Mouse (Mus musculus) v-Abl transformed pro-B cells (cell line): ENCODE results near the gene Daxx.
"Not testable (repeated sequence)": the region's sequence is repeated elsewhere in the genome, so short reads cannot be mapped to it uniquely, and the experiment has no call there.

Experiments used
- in situ Hi-C, 2 experiments: fragments of 400-800 bp; cut with MboI; formaldehyde crosslinking; loops; one replicate each; pipeline ENCODE4 v1.15.1; 2025; ENCODE audit not compliant: unreplicated experiment in 2 of 2

Daxx gene

GRCm38 (mm10) chr17:33935422-33936055 lies 26.3 kb downstream of the Daxx start:
- in situ Hi-C loops: no loop called here

GRCm38 (mm10) chr17:33936993-33937392 lies 27.8 kb downstream of the Daxx start:
- in situ Hi-C loops: no loop called here

GRCm38 (mm10) chr17:33938783-33939182 lies 29.6 kb downstream of the Daxx start:
- in situ Hi-C loops: no loop called here

GRCm38 (mm10) chr17:33940206-33940805 lies 31.1 kb downstream of the Daxx start, which contains the start of the genes Pfdn6 and Wdr46:
Gene Pfdn6 (minus strand): TSS chr17:33940343.
Gene Wdr46 (plus strand): TSS chr17:33940660.
- in situ Hi-C loops: no loop called here

- in situ Hi-C loops: no loop called here
Measured at GRCm38 (mm10) chr17:33940981-33941380, 31.8 kb downstream of the Daxx start.

GRCm38 (mm10) chr17:33941381-33941780 lies 32.2 kb downstream of the Daxx start:
- in situ Hi-C loops: no loop called here

GRCm38 (mm10) chr17:33943454-33943853 lies 34.2 kb downstream of the Daxx start:
- in situ Hi-C loops: no loop called here

GRCm38 (mm10) chr17:33947430-33948089 lies 38.3 kb downstream of the Daxx start:
- in situ Hi-C loops: no loop called here

GRCm38 (mm10) chr17:33948090-33948904 lies 39.1 kb downstream of the Daxx start:
- in situ Hi-C loops: no loop called here

GRCm38 (mm10) chr17:33948905-33949537 lies 39.8 kb downstream of the Daxx start:
- in situ Hi-C loops: no loop called here

GRCm38 (mm10) chr17:33950131-33950625 lies 41.0 kb downstream of the Daxx start:
- in situ Hi-C loops: no loop called here

- in situ Hi-C loops: no loop called here
Measured at GRCm38 (mm10) chr17:33951021-33951946, 42.1 kb downstream of the Daxx start, which contains the start of gene B3galt4. Gene B3galt4 (minus strand): TSS chr17:33951488.

- in situ Hi-C loops: not testable (repeated sequence)
Measured at GRCm38 (mm10) chr17:33952015-33952414, 42.8 kb downstream of the Daxx start.

GRCm38 (mm10) chr17:33952879-33953278 lies 43.7 kb downstream of the Daxx start:
- in situ Hi-C loops: no loop called here

- in situ Hi-C loops: no loop called here
Measured at GRCm38 (mm10) chr17:33953310-33953709, 44.1 kb downstream of the Daxx start.

GRCm38 (mm10) chr17:33953961-33954565 lies 44.8 kb downstream of the Daxx start:
- in situ Hi-C loops: no loop called here

GRCm38 (mm10) chr17:33954646-33955554 lies 45.7 kb downstream of the Daxx start:
- in situ Hi-C loops: no loop called here
